Mouse (Mus musculus) inflammation-experienced regulatory T-cells, adult 16 weeks (primary cell): Measurements from ENCODE around the gene Tmem189. TPM values are rescaled to one million over a fixed set of nuclear protein-coding genes. Genes with fewer than 3 reads are reported as not detected.

Experiments
- polyA plus RNA-seq: library from polyadenylated mRNA; unstranded; fragments of 100-300 nt; shearing (Covaris generic); gene quantifications from one replicate; pipeline ENCODE4 v1.2.1, GENCODE M21; 2017

Gene Tmem189
- 13.3 TPM for polyA plus RNA-seq

GRCm38 (mm10) chr2:167689501-167690218, at the start of gene Tmem189:
TSS of gene Tmem189 (minus strand) at chr2:167689822.

DNA sequence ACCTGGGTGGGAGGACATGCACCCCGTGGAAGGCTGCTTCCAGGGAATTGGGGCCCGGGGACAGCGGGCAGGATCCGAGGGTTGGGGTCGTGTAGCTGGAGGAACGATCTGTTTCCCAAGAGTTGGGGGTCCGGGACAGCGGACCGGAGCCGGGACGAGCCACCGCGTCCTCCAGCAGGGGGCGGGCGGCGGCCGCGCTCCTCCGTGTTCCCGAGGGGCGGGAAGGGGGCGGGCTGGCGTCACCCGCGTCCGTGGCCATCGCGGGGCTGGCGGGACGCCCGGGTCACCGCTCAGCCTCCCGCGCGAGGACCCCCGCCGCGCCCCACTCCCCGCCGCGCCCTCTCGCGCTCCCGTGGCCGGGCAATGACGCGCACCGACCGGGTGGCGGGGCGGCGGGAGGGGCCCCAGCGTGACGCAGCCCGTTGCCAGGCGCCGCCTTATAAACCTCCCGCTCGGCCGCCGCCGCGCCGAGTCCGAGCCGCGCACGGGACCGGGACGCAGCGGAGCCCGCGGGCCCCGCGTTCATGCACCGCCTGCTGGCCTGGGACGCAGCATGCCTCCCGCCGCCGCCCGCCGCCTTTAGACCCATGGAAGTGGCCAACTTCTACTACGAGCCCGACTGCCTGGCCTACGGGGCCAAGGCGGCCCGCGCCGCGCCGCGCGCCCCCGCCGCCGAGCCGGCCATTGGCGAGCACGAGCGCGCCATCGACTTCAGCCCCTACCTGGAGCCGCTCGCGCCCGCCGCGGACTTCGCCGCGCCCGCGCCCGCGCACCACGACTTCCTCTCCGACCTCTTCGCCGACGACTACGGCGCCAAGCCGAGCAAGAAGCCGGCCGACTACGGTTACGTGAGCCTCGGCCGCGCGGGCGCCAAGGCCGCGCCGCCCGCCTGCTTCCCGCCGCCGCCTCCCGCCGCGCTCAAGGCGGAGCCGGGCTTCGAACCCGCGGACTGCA, 847 bp downstream of the Tmem189 start, which contains the start of gene Cebpb:
Gene Cebpb (plus strand): TSS at position 418 of the 954 bp plus-strand sequence.

DNA sequence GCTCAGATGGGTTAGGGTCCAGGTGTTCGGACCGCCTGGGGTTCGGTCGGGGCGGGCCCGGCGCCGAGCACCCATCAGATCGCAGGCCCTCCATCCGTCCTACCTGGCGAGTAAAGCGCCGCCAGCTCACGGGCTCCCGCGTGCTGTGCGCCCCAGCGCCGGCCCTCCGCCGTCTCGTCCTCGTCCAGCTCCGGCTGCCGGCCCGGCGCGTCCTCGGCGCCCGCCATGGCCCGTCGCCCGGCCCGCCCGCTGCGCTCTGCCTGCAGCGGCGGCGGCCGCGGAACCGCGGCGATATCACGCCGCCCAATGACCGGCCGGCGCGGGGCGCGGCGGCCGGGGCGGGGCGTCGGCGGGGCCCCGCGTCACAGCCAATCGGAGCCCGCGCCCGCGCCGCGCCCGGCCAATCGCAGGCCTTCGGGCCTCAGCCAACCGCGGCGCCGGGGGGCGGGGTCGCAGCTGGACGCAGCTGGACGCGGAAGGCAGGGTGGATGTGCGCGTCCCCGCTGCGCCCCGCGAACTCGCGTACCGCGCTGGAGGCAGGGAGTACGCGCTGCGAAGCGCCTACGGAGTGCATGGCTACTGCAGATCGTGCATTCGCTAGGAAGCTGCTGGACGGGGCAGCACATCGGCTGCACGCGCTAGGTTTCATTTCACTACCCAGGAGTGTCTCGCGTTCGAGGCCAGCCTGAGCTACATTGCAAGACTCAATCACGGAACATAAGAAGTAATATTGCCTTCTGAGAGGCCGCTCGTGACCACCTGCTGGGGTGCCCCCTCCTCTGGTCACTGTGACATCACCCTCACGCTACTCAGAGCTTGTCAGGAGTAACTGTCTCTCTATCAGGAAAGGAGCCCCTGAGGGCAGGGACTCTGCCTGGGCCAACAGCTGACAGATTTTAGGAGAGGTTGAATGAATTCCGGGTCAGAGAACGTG, 28.1 kb downstream of the Tmem189 start, which contains the start of gene Gm20431:
Gene Gm20431 (minus strand): TSS at position 227 of the 934 bp plus-strand sequence.

GRCm38 (mm10) chr2:167631591-167632448, 57.8 kb downstream of the Tmem189 start, which contains the start of gene Ube2v1:
TSS of gene Ube2v1 (minus strand) at chr2:167632095.

Other genes with a start within 250 kb of the Tmem189 start
- gene Rnf114, start 197.2 kb downstream of the Tmem189 start, polyA plus RNA-seq: 299 TPM
- 38.6 TPM for gene Spata2, start 196.9 kb downstream of the Tmem189 start, polyA plus RNA-seq
- not detected for gene Snai1, start 151.6 kb downstream of the Tmem189 start, polyA plus RNA-seq
- 387 TPM for gene Ube2v1, start 57.7 kb downstream of the Tmem189 start, polyA plus RNA-seq
- gene Gm20431, start 28.3 kb downstream of the Tmem189 start, polyA plus RNA-seq: 1.9 TPM
- gene Cebpb, start 907 bp downstream of the Tmem189 start, polyA plus RNA-seq: 0.51 TPM
- gene Ptpn1, start 242.2 kb upstream of the Tmem189 start, polyA plus RNA-seq: 211 TPM